Mouse (Mus musculus): ENCODE data around the gene Ppp1r9b. TPM values are rescaled to one million over a fixed set of nuclear protein-coding genes. Genes with fewer than 3 reads are reported as not detected.

Gene Ppp1r9b
- polyA plus RNA-seq, 1 experiment from 2014 or later: 27.1 TPM

- ATAC-seq (ENCODE audit: low FRiP score): no peak
- no peak overlapping the region for H3K9ac ChIP-seq
- 71% methylated on average over 5 of the region's 5 CpGs for WGBS
- no peak overlapping the region for H3K4me2 ChIP-seq (replicated peaks)
- H3K4me3 ChIP-seq (replicated peaks; ENCODE audit: low read length): no peak overlapping the region
- no peaks in the 10 kb centered on the region for H3K9me3 ChIP-seq (ENCODE audit: control insufficient read depth, low read length)
- 0 out of 2 replicates have a peak, but pooled peaks cover under 1% of the 10 kb centered on the region for H3K4me1 ChIP-seq (replicated peaks; ENCODE audit: control insufficient read depth, insufficient read depth, low read length)
- H3K27me3 ChIP-seq (ENCODE audit: control insufficient read depth, insufficient read depth, low read length): no peaks in the 10 kb centered on the region
- no peak for DNase-seq (ENCODE audit: low spot score)
- H3K27ac ChIP-seq: no peak overlapping the region
- H3K36me3 ChIP-seq (replicated peaks; ENCODE audit: control insufficient read depth, insufficient read depth): no peaks in the 10 kb centered on the region
Measured at GRCm38 (mm10) chr11:94972887-94973286, 17.9 kb upstream of the Ppp1r9b start.

DNA sequence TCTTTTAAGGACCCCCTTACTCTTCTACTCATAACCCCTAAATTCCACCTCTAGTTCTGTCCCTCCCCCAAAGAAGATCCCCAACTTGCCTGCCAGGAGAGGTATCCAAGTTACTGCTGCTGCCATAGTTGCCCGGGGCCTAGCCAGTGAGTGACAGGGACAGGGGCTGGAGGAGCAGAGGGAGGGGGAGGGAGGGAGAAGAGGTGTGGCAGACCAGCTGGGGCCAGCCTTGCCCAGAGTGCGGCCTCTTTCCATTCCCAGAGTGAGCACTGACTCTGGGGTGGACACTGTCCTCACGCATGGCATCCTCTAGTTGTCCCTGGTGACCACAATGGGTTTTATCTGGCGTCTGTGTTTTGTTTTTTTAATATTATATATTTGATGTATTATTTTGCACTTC, 17.5 kb upstream of the Ppp1r9b start:
- ATAC-seq (ENCODE audit: low FRiP score) (no peak), DNase-seq (ENCODE audit: low spot score) (no peak)
- Histone ChIP-seq H3K9ac (no peak overlapping the region), H3K4me2 (replicated peaks) (no peak overlapping the region), H3K36me3 (replicated peaks; ENCODE audit: control insufficient read depth, insufficient read depth) (no peaks in the 10 kb centered on the region), H3K27me3 (ENCODE audit: control insufficient read depth, insufficient read depth, low read length) (no peaks in the 10 kb centered on the region), H3K4me3 (replicated peaks; ENCODE audit: low read length) (no peak overlapping the region), H3K9me3 (ENCODE audit: control insufficient read depth, low read length) (no peaks in the 10 kb centered on the region), H3K4me1 (replicated peaks; ENCODE audit: control insufficient read depth, insufficient read depth, low read length) (0 out of 2 replicates have a peak, but pooled peaks cover 5% of the 10 kb centered on the region), H3K27ac (no peak overlapping the region)
- 29% methylated on average over 4 of the region's 4 CpGs for WGBS

- ATAC-seq (ENCODE audit: low FRiP score): no peak
- 74% methylated on average over 2 of the region's 2 CpGs for WGBS
Measured at GRCm38 (mm10) chr11:94974951-94975350, 15.9 kb upstream of the Ppp1r9b start.

GRCm38 (mm10) chr11:94976199-94976598, 14.6 kb upstream of the Ppp1r9b start, which contains the start of gene Sgca:
Gene Sgca (minus strand): TSS chr11:94976327.
- no peak within 1 kb of the TSS for H3K9ac ChIP-seq
- H3K36me3 ChIP-seq (replicated peaks; ENCODE audit: control insufficient read depth, insufficient read depth): no peaks in the 10 kb centered on the region
- no peaks in the 10 kb centered on the region for H3K27me3 ChIP-seq (ENCODE audit: control insufficient read depth, insufficient read depth, low read length)
- no peaks in the 10 kb centered on the region for H3K9me3 ChIP-seq (ENCODE audit: control insufficient read depth, low read length)
- no peak within 1 kb of the TSS for H3K4me3 ChIP-seq (replicated peaks; ENCODE audit: low read length)
- DNase-seq (ENCODE audit: low spot score) (no peak), ATAC-seq (ENCODE audit: low FRiP score) (no peak)
- no peak within 1 kb of the TSS for H3K4me2 ChIP-seq (replicated peaks)
- peaks cover 11% of the 10 kb centered on the region; the same call in 1 of the 2 replicates for H3K4me1 ChIP-seq (replicated peaks; ENCODE audit: control insufficient read depth, insufficient read depth, low read length)
- H3K27ac ChIP-seq: no peak within 1 kb of the TSS
- WGBS: 76% methylated on average over 5 of the region's 5 CpGs

More at GRCm38 (mm10) chr11:94974951-94975350, 15.9 kb upstream of the Ppp1r9b start:
- H3K9ac ChIP-seq: no peak overlapping the region
- no peak overlapping the region for H3K4me3 ChIP-seq (replicated peaks; ENCODE audit: low read length)
- H3K9me3 ChIP-seq (ENCODE audit: control insufficient read depth, low read length): no peaks in the 10 kb centered on the region
- DNase-seq (ENCODE audit: low spot score): no peak
- H3K4me1 ChIP-seq (replicated peaks; ENCODE audit: control insufficient read depth, insufficient read depth, low read length): peaks cover 11% of the 10 kb centered on the region; the same call in 1 of the 2 replicates
- H3K36me3 ChIP-seq (replicated peaks; ENCODE audit: control insufficient read depth, insufficient read depth): no peaks in the 10 kb centered on the region
- H3K27ac ChIP-seq: no peak overlapping the region
- no peak overlapping the region for H3K4me2 ChIP-seq (replicated peaks)
- no peaks in the 10 kb centered on the region for H3K27me3 ChIP-seq (ENCODE audit: control insufficient read depth, insufficient read depth, low read length)

- no peaks in the 10 kb centered on the region for H3K27me3 ChIP-seq (ENCODE audit: control insufficient read depth, insufficient read depth, low read length)
- no peaks in the 10 kb centered on the region for H3K9me3 ChIP-seq (ENCODE audit: control insufficient read depth, low read length)
- peak overlapping the region; percentile 48 for H3K4me2 ChIP-seq (replicated peaks)
- H3K4me3 ChIP-seq (replicated peaks; ENCODE audit: low read length): no peak overlapping the region
- peak overlapping the region; percentile 96 for H3K27ac ChIP-seq
- peaks cover 11% of the 10 kb centered on the region; the same call in 1 of the 2 replicates for H3K4me1 ChIP-seq (replicated peaks; ENCODE audit: control insufficient read depth, insufficient read depth, low read length)
- ATAC-seq (ENCODE audit: low FRiP score) (peak; percentile 54), DNase-seq (ENCODE audit: low spot score) (no peak)
- no peaks in the 10 kb centered on the region for H3K36me3 ChIP-seq (replicated peaks; ENCODE audit: control insufficient read depth, insufficient read depth)
- 36% methylated on average over 9 of the region's 9 CpGs for WGBS
- H3K9ac ChIP-seq: peak overlapping the region; percentile 62
Measured at GRCm38 (mm10) chr11:94978178-94978915, 12.5 kb upstream of the Ppp1r9b start.

DNA sequence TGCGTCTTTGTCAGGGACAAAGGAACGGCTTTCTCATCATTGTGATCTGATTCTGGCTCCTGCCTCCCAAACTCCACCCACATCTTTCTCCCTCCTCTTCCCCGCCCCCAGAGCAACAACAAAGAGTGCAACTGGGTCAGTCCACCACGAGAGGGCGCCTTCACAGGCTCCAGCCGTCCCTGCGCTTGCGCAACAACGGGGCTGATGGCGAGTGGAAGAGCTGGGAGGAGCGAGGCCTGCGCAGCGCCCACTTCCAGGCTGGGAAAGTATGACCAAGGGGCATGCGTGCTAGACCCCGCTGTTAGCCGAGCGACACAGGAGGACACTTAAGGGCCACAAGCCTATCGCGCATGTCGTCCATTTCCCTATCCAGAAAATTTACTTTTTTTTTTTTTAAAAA, 11.9 kb upstream of the Ppp1r9b start:
- H3K9me3 ChIP-seq (ENCODE audit: control insufficient read depth, low read length): no peaks in the 10 kb centered on the region
- DNase-seq (ENCODE audit: low spot score): peak; percentile 98
- peak overlapping the region; percentile 15 for H3K4me3 ChIP-seq (replicated peaks; ENCODE audit: low read length)
- H3K4me2 ChIP-seq (replicated peaks): peak overlapping the region; percentile 48
- ATAC-seq (ENCODE audit: low FRiP score): peak; percentile 96
- H3K36me3 ChIP-seq (replicated peaks; ENCODE audit: control insufficient read depth, insufficient read depth): no peaks in the 10 kb centered on the region
- no peaks in the 10 kb centered on the region for H3K27me3 ChIP-seq (ENCODE audit: control insufficient read depth, insufficient read depth, low read length)
- under 1% methylated on average over 20 of the region's 20 CpGs for WGBS
- H3K27ac ChIP-seq: peak overlapping the region; percentile 96
- peaks cover 11% of the 10 kb centered on the region; the same call in 1 of the 2 replicates for H3K4me1 ChIP-seq (replicated peaks; ENCODE audit: control insufficient read depth, insufficient read depth, low read length)
- H3K9ac ChIP-seq: peak overlapping the region; percentile 62

GRCm38 (mm10) chr11:94979462-94980179, 11.2 kb upstream of the Ppp1r9b start:
- peak overlapping the region; percentile 39 for H3K27ac ChIP-seq

DNA sequence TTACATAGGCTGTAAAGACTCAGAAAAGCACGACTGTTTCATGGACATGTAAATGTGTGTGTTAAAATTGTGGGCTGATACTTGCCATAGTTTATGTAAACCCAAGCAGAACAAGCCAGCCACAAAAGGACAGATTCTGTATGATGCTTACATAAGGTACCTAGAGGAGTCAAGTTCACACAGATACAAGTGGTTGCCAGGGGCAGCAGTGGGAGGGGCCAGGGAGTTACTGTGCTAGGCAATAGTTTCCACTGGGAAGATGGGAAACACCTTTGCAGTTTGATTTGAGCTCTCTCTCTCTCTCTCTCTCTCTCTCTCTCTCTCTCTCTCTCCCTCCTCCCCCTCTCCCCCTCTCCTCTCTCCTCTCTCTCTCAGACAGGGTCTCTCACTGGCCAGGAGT, 5.7 kb upstream of the Ppp1r9b start:
- Histone ChIP-seq H3K4me2 (replicated peaks) (no peak overlapping the region), H3K9ac (no peak overlapping the region), H3K9me3 (ENCODE audit: control insufficient read depth, low read length) (no peaks in the 10 kb centered on the region), H3K27ac (no peak overlapping the region), H3K27me3 (ENCODE audit: control insufficient read depth, insufficient read depth, low read length) (no peaks in the 10 kb centered on the region), H3K4me1 (replicated peaks; ENCODE audit: control insufficient read depth, insufficient read depth, low read length) (peaks cover 13% of the 10 kb centered on the region), H3K36me3 (replicated peaks; ENCODE audit: control insufficient read depth, insufficient read depth) (no peaks in the 10 kb centered on the region), H3K4me3 (replicated peaks; ENCODE audit: low read length) (no peak overlapping the region)
- DNase-seq (ENCODE audit: low spot score): no peak
- ATAC-seq (ENCODE audit: low FRiP score): no peak
- WGBS: 51% methylated on average over 1 of the region's 1 CpGs

More at GRCm38 (mm10) chr11:94979462-94980179, 11.2 kb upstream of the Ppp1r9b start:
- Histone ChIP-seq H3K36me3 (replicated peaks; ENCODE audit: control insufficient read depth, insufficient read depth) (no peaks in the 10 kb centered on the region), H3K4me1 (replicated peaks; ENCODE audit: control insufficient read depth, insufficient read depth, low read length) (peaks cover 11% of the 10 kb centered on the region; the same call in 1 of the 2 replicates), H3K9me3 (ENCODE audit: control insufficient read depth, low read length) (no peaks in the 10 kb centered on the region), H3K4me2 (replicated peaks) (peak overlapping the region; percentile 48), H3K9ac (peak overlapping the region; percentile 26; the same call in 1 of the 2 replicates), H3K27me3 (ENCODE audit: control insufficient read depth, insufficient read depth, low read length) (no peaks in the 10 kb centered on the region), H3K4me3 (replicated peaks; ENCODE audit: low read length) (peak overlapping the region; percentile 15)
- peak; percentile 48 for DNase-seq (ENCODE audit: low spot score)
- peak; percentile 36; the same call in 1 of the 2 replicates for ATAC-seq (ENCODE audit: low FRiP score)
- WGBS: 81% methylated on average over 11 of the region's 11 CpGs

- no peak overlapping the region for H3K27ac ChIP-seq
- no peak overlapping the region for H3K4me2 ChIP-seq (replicated peaks)
- H3K27me3 ChIP-seq (ENCODE audit: control insufficient read depth, insufficient read depth, low read length): no peaks in the 10 kb centered on the region
- ATAC-seq (ENCODE audit: low FRiP score): no peak
- H3K9me3 ChIP-seq (ENCODE audit: control insufficient read depth, low read length): no peaks in the 10 kb centered on the region
- H3K4me3 ChIP-seq (replicated peaks; ENCODE audit: low read length): no peak overlapping the region
- no peak for DNase-seq (ENCODE audit: low spot score)
- no peaks in the 10 kb centered on the region for H3K36me3 ChIP-seq (replicated peaks; ENCODE audit: control insufficient read depth, insufficient read depth)
- 75% methylated on average over 5 of the region's 5 CpGs for WGBS
- H3K4me1 ChIP-seq (replicated peaks; ENCODE audit: control insufficient read depth, insufficient read depth, low read length): peaks cover 19% of the 10 kb centered on the region
- no peak overlapping the region for H3K9ac ChIP-seq
Measured at GRCm38 (mm10) chr11:94985822-94986221, 5.0 kb upstream of the Ppp1r9b start.

All from hindbrain, embryonic 14.5 days (tissue).